Mouse (Mus musculus) activated CD4-positive, CD25-positive, alpha-beta regulatory T cell, adult 4 months (primary cell): ENCODE results near the gene D10Wsu102e. TPM values are rescaled to one million over a fixed set of nuclear protein-coding genes. Genes with fewer than 3 reads are reported as not detected.
"Not testable (repeated sequence)": the region's sequence is repeated elsewhere in the genome, so short reads cannot be mapped to it uniquely, and the experiment has no call there.

Experiments
- ATAC-seq: one replicate; pipeline ENCODE4 v1.8.0; 2017
- polyA plus RNA-seq, 2 experiments: library from polyadenylated mRNA; unstranded; fragments of 100-300 nt; shearing (Covaris generic); gene quantifications; one replicate each; pipeline ENCODE4 v1.2.1; 2017

The D10Wsu102e gene
- polyA plus RNA-seq, 2 experiments from 2014 or later = 0.92 to 0.98 TPM

GRCm38 (mm10) chr10:83347494-83347893 is 12.5 kb upstream of the D10Wsu102e start:
- ATAC-seq = no peak

- ATAC-seq = no peak
These were observed 9.3 kb upstream of the D10Wsu102e start for GRCm38 (mm10) chr10:83350689-83351088.

- ATAC-seq = not testable (repeated sequence)
These were observed 8.2 kb upstream of the D10Wsu102e start for GRCm38 (mm10) chr10:83351779-83352178.

- no peak for ATAC-seq
These were observed 6.2 kb upstream of the D10Wsu102e start for GRCm38 (mm10) chr10:83353680-83354332.

GRCm38 (mm10) chr10:83354333-83354719 is 5.7 kb upstream of the D10Wsu102e start:
- no peak for ATAC-seq

- ATAC-seq = no peak
These were observed 3.6 kb upstream of the D10Wsu102e start for GRCm38 (mm10) chr10:83356416-83356815.

- ATAC-seq = no peak
These were observed 570 bp upstream of the D10Wsu102e start for GRCm38 (mm10) chr10:83359451-83359850.

GRCm38 (mm10) chr10:83360356-83360755 is 335 bp downstream of the D10Wsu102e start:
- ATAC-seq = peak; percentile 25

GRCm38 (mm10) chr10:83361643-83362382 is 1.8 kb downstream of the D10Wsu102e start:
- peak; percentile 41 for ATAC-seq

GRCm38 (mm10) chr10:83363451-83363850 is 3.4 kb downstream of the D10Wsu102e start:
- ATAC-seq = no peak

- ATAC-seq = no peak
These were observed 8.9 kb downstream of the D10Wsu102e start for GRCm38 (mm10) chr10:83368918-83369317.

- ATAC-seq = no peak
These were observed 14.1 kb downstream of the D10Wsu102e start for GRCm38 (mm10) chr10:83374045-83374656.

GRCm38 (mm10) chr10:83375458-83375857 is 15.4 kb downstream of the D10Wsu102e start:
- not testable (repeated sequence) for ATAC-seq

- ATAC-seq = no peak
These were observed 17.1 kb downstream of the D10Wsu102e start for GRCm38 (mm10) chr10:83376911-83377682.

GRCm38 (mm10) chr10:83378083-83378833 is 18.2 kb downstream of the D10Wsu102e start:
- ATAC-seq = no peak

- no peak for ATAC-seq
These were observed 20.5 kb downstream of the D10Wsu102e start for GRCm38 (mm10) chr10:83380501-83380900.

- no peak for ATAC-seq
These were observed 22.5 kb downstream of the D10Wsu102e start for GRCm38 (mm10) chr10:83382528-83382927.

GRCm38 (mm10) chr10:83382988-83383387 is 23.0 kb downstream of the D10Wsu102e start:
- ATAC-seq = no peak

GRCm38 (mm10) chr10:83383863-83384262 is 23.8 kb downstream of the D10Wsu102e start:
- ATAC-seq = no peak

- ATAC-seq = no peak
These were observed 24.6 kb downstream of the D10Wsu102e start for GRCm38 (mm10) chr10:83384456-83385215.

- ATAC-seq = no peak
These were observed 25.4 kb downstream of the D10Wsu102e start for GRCm38 (mm10) chr10:83385330-83385910.
